Mouse (Mus musculus) cerebellum, adult 8-10 months (tissue): ENCODE measurements around the gene Banf1.
"Not testable (repeated sequence)": the region's sequence is repeated elsewhere in the genome, so short reads cannot be mapped to it uniquely, and the experiment has no call there.

Source experiments
- DNase-seq: peaks from one replicate; pipeline ENCODE4 v3.0.0; 2022

The Banf1 gene

DNA sequence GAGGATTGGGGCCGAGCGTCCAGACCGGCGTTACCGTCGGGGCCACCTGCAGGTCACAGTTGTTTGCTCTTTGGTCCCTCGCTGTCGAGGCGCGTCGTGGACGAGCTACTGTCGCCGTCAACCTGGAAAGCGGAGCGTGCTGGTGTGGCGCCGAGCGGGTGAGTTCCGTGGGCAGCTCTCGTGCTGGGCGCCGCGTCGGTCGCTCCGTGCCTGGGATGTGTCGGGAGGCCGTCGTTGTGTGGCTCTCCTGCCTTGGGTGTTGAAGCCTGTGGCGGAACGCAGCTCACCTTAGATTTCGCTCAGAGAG, at the start of gene Banf1:
Gene Banf1 (minus strand): TSS at position 116 of the 307 bp plus-strand sequence.
- DNase-seq, result no peak

DNA sequence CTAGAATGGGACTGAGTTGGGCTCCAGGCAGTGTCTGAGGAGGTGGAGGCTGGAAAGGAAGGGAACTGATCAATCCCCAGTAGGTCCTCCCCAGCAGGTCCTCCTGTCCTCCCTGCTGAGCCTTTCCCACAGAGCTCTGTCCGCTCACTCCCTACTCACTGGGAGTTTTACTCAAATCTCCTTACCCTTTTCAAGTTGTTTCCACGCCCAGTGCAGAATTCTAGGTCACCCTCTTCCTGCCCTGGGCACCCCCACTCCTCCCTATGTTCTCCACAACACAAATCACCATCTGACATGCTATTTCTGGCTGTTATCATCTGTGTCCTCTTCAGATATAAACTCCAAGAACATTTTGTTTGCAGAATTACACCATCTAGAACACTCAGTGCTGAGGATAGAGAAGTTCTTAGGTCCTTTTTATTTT, 47.6 kb upstream of the Banf1 start:
- no peak for DNase-seq

DNA sequence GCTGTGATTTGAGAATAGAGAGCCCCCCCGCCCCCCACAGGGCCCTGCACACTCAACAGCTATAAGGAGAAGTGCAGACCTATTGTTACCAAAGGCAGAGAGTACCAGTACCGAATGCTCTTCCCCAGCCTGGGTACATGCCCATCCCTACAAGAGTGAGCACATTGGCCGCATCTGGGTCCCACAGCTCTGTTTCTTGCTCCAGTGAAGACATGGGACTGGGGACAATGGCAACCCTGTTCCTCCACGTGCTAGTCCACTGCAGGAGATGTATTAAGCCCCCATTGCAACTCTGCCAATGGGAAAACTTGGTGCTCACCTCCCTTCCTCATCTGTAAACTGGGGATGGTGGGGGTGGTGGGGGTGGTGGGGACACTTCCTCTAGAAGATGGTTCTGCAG, 46.9 kb upstream of the Banf1 start:
- DNase-seq, result no peak

DNA sequence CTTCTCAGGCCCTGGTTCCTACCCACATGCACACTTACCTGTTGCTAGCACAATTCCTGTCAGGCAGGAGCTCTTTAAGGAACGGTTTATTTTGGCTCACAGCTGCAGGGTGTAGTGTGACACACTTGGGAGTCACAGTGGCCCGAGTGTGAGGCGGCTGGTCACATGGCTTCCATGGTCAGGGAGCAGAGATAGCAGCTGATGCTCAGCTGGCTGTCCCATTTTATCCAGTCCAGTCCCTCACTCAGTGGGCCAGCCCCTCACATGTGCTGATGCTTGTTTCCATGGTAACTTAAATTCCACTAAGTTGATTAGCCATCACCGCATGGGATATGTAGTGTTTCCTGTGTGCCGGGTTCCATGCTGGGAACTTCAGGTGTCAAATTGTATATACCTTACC, 45.0 kb upstream of the Banf1 start:
- DNase-seq, result no peak

GRCm38 (mm10) chr19:5410641-5411040, 43.7 kb upstream of the Banf1 start:
- no peak for DNase-seq

GRCm38 (mm10) chr19:5409068-5409467, 42.1 kb upstream of the Banf1 start:
- DNase-seq, result no peak

DNA sequence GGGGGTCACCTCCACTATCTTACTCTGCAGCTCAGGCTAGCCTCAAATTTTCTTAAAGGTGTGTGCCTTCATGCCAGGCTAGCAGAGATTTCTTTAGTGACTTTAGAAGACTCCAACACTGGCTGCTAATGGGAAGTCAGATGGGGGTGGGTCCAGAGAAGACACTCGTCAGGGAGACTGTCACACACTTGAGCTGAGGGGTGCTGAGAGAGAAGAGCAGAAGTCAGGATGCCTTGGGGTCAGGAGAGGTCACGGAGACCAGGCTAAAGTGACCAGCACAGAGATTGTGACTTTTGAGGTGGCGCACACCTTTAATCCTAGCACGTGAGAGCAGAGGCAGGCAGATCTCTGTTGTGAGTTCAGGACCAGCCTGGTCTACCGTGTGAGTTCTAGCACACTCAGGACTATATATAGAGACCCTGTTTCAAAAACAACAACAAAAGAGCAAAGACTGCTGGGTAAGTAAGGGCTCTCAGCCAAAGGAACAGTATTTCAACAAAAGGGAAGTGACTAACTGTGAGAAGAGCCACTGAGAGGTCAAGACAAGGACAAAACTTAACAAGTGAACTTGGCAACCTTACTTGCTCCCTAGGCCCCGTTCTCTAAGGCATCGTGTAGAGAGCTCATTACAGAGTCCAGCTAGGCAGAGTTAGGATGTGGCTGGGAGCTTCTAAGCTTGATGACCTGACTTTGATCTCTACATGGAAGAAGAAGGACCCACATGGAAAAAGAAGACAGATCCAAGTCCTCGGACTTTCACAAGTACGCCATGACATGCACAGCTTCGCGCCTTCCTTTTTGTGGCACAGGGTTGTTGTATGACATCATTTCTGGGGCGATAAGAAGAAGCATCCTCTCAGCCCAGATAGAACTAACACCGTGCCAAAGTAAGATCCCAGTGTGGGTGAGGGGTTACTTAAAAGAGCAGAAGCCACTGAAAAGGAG, 41.4 kb upstream of the Banf1 start:
- DNase-seq, result no peak

DNA sequence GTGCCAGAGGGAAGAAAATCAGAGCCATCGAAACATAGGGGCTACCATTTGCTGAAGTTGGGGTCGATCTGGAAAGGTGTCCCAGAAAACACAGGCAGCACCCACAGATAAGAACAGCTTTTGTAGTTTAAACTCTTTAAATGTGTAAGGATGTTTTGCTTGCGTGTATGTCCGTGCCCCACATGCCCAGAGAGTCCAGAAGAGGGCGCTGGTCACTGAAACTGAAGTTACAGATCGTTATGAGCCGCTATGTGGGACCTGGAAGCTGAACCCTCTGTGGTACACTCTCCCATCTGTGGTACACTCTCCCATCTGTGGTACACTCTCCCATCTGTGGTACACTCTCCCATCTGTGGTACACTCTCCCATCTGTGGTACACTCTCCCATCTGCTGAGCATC, 40.2 kb upstream of the Banf1 start:
- peak; percentile 74 for DNase-seq

GRCm38 (mm10) chr19:5406531-5407126, 39.7 kb upstream of the Banf1 start:
- peak; percentile 53 for DNase-seq

GRCm38 (mm10) chr19:5405924-5406323, 39.0 kb upstream of the Banf1 start:
- DNase-seq, result no peak

- no peak for DNase-seq
Measured at GRCm38 (mm10) chr19:5402293-5402692, 35.3 kb upstream of the Banf1 start, which contains the start of gene Tsga10ip. Gene Tsga10ip (minus strand): TSS chr19:5402526.

GRCm38 (mm10) chr19:5401073-5401472, 34.1 kb upstream of the Banf1 start:
- DNase-seq, result not testable (repeated sequence)

DNA sequence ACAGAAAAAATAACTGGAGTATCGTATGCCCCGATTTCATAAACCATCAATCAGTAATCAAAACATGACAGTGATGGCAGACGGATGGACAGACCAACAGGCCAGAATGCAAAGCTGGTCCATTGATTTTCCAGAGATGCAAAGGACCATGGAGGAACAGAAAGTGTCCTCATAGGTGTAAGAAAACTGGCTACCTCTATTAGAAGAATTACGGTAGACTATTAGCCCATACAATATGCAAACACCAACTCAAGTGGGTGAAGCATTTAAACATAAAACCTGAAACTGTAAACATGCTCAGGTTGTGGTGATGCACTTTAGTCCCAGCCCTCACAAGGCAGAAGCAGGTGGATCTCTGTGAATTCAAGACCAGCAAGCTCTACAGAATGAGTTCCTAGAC, 28.4 kb upstream of the Banf1 start:
- no peak for DNase-seq

- DNase-seq, result peak; percentile 52
Measured at GRCm38 (mm10) chr19:5394168-5394567, 27.2 kb upstream of the Banf1 start.

DNA sequence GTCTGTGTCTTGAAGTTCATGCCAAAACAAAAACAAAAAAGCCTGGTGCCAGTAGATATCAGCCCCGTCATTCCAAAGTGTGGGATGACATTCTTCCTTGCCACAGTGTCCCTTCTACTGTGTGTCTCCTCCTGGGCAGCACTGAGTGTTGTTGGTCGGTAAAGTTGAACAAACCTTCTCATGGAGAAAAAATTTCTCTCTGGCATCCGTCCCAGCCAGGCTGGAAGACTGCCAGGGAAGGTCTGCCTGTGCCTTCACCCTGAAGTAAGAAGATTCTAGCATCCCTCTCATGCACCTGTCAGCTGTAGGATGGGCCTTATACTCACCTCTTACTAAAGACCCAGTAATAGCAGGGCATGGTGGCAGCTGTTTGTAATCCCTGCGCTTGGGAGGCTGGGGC, 25.9 kb upstream of the Banf1 start:
- DNase-seq, result peak; percentile 69

GRCm38 (mm10) chr19:5390416-5390815, 23.4 kb upstream of the Banf1 start:
- DNase-seq, result no peak

- DNase-seq, result no peak
Measured at GRCm38 (mm10) chr19:5389647-5390046, 22.7 kb upstream of the Banf1 start.

DNA sequence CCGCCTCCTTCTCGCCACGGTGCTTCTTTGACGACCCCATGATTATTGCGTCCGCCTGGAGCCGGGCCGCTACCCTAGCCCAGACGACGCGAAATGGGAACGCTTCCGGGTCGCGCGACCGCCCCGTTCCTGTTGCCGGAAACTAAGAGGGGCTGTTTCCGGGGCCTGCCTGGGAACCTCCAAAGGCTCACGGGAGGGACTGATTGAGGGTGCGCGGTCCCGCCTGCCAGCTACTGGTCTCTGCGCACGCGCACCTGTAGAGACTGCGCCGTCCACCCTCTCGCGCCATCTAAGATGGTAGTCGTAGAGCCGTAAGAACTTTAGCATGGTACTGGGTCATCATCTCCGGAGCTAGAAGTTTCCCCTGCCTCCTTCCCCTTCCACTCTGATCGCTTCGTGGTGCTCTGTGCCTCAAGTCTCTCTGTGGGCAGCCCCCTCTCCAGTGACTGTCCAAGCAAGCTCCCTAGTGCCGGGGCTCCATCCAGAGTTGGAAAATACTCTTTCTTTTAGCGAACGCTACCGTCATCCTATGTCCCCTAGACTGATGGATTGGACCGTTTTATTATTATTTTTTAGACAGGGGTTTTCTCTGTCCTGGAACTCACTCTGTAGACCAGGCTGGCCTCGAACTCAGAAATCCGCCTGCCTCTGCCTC, 21.7 kb upstream of the Banf1 start, which contains the start of gene Sart1:
Gene Sart1 (minus strand): TSS at position 116 of the 655 bp plus-strand sequence.
- peak; percentile 94 for DNase-seq

DNA sequence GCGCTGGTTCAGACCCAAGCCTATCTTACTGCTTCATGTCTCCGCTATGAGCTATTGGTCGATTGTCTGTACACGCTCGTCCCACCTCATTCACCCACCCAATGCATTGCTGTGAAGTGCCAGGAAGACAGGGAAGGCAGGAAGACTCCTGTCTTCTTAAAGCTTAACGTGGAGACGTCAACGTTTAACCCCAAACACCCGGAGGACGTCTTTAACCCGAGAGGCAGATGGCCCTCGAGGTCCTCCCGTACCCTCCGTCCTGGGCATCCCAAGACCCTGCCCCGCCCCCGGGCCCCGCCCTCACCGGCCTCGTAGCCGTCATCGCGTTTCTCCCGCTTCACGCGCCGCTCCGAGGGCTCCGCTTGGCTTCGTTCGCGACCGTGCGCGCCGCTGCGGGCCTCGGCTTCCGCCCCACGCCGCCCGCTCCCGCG, 21.1 kb upstream of the Banf1 start:
- no peak for DNase-seq

DNA sequence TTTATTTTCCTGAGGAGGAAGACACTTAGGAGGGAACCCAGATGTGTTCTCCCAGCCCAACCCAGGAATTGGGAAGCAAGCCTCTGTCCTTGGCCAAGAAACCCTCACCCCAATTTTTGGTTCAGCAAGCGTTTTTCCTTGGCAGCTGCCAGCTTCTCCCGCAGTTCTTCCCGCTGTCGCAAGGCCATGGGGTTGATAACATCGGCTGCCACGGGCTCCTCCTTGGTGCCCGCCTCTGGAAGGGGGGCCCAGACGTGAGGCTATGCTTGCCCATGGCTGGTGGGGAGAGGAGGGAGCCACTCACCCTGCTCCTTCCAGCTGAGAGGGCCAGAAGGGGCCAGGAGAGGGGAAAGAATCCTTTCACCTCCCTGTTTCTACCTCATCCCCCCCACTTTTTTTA, 17.7 kb upstream of the Banf1 start:
- no peak for DNase-seq

DNA sequence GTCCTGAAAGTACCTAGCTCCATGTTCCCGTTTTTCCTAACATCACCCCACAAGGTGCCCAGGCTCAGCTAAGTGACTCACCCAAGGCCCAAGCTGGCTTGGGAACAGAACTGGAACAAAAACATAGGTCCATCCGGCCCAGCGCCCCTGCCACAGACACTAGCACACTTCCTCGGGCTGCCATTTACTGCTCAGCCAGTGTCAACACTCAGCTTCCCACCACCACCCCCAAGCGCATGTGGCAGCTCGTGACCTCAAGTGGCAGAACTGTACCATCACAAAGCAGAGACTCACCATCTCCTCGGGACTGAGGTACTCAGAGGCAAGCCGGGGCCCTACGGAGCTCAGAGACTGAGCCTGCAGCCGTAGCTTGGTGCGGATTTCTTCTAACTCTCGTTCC, 16.4 kb upstream of the Banf1 start:
- DNase-seq, result no peak

- DNase-seq, result no peak
Measured at GRCm38 (mm10) chr19:5377446-5377845, 10.5 kb upstream of the Banf1 start.

GRCm38 (mm10) chr19:5374748-5375147, 7.8 kb upstream of the Banf1 start:
- DNase-seq, result no peak

DNA sequence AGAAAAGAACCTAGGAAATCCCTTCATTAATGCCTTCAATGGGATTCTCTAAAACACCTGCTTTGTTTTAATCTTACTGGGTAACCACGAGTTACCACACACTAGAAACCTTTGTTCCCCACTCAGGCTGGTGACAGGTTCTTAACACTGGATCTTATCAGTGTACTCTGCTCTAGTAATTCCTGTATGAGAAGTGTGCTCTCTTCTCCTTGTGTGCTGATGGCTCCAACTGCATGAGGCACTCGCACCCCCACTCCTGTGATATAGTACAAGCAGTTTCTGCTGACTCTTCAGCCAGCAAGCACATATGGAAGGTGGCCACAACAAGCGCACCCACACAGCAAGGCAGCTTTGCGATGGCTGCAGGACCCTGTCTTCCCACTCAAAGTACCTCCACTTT, 7.2 kb upstream of the Banf1 start:
- DNase-seq, result no peak
